Mouse (Mus musculus): ENCODE measurements at regions not wholly inside any gene's neighbourhood (a gene's known extent, or its start where the extent isn't known, plus 50 kb on each side); places are given as distances from the start of the nearest gene placed in this dataset.
A peak's percentile ranks its signal among the peaks of the same experiment; 100 is the strongest.

DNA sequence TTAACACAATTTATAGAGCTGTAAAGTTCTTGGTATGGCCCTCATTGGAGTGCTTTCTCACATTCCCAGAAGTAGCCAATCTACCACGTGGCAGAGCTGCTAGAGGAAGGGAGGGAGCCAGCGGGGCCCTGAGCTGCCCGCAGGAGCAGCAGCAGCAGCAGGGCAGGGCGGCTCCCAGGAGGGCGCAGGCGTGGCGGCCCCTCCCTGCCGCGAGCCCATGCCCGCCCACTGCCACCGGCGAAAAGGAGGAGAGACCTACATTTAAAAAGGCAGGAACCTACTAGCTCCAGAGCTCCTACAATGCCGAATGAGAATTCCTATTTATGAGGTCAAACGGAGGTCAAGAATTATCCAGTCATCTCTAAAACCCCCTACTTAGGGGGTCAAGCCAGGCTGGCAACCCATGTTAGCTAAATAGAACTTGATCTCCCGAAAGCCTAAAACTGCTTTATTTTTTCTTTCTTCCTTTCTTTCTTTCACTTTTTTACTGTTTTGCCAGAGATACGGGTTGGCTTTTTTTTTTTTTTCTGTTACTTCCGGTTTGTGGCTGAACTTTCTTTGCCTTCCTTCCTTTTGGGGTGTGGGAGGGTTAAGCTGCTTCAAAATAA lies 297.9 kb upstream of the Klf3 start:
- Histone ChIP-seq H3K4me2 (ENCODE audit: low read depth, low read length) (peak overlapping the region; percentile 52), H3K9ac (ENCODE audit: low read depth, low read length) (no peak overlapping the region), H3K27me3 (replicated peaks; ENCODE audit: control insufficient read depth, insufficient read depth, low read length) (no peaks in the 10 kb centered on the region), H3K27ac (replicated peaks; ENCODE audit: low read depth, low read length) (peak overlapping the region; percentile 77), H3K36me3 (ENCODE audit: control insufficient read depth, insufficient read depth, low read length) (no peaks in the 10 kb centered on the region), H3K9me3 (ENCODE audit: control insufficient read depth, low read length) (no peaks in the 10 kb centered on the region), H3K4me3 (ENCODE audit: low read depth, low read length) (peak overlapping the region; percentile 27), H3K4me1 (ENCODE audit: control insufficient read depth, insufficient read depth, low read length) (peaks cover 27% of the 10 kb centered on the region)
- under 1% methylated on average over 17 of the region's 17 CpGs for WGBS
- peak; percentile 81 for ATAC-seq (ENCODE audit: low read depth)
- DNase-seq (ENCODE audit: low spot score), result peak; percentile 90

DNA sequence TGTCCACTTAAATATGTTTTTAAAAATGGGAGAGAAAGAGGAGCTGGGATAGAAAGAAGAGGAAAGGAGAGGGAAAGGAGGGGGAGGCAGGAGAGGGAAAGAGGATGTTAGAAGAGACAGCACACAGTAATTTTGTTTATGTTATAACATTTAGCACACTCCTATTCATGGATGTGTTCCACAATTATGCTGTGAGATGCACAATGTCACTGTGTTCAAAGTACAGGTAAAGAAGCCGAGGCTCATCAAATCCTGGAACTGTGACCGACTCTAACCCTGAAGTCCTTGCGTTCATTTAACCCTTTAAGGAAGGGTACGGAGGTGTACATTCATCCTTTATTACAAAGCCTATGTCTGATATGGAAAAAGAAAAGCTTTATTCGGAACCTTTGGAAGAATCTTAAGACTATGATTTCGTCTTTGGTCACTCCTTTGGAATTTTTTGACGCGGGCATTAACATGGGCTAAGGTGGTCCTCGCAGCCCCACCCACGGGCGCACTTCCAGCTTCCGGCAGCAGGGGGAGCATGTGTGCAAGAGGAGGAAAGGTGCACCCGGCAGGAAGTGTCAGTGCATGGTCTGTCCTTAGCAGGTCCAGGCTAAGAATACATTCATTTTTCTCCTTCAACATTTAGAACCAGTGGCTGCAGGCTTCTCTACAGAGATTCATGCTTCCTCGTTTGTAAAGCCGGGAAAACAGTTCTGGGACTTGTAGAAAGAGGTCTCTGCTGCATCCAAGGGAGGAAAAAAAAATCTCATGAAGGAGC lies 297.2 kb upstream of the Klf3 start:
- H3K4me3 ChIP-seq (ENCODE audit: low read depth, low read length), result peak overlapping the region; percentile 27
- peaks cover 21% of the 10 kb centered on the region for H3K4me1 ChIP-seq (ENCODE audit: control insufficient read depth, insufficient read depth, low read length)
- peak; percentile 79 for DNase-seq (ENCODE audit: low spot score)
- WGBS, result 1% methylated on average over 15 of the region's 15 CpGs
- H3K9me3 ChIP-seq (ENCODE audit: control insufficient read depth, low read length), result no peaks in the 10 kb centered on the region
- peak; percentile 56 for ATAC-seq (ENCODE audit: low read depth)
- no peaks in the 10 kb centered on the region for H3K36me3 ChIP-seq (ENCODE audit: control insufficient read depth, insufficient read depth, low read length)
- peak overlapping the region; percentile 52 for H3K4me2 ChIP-seq (ENCODE audit: low read depth, low read length)
- no peak overlapping the region for H3K9ac ChIP-seq (ENCODE audit: low read depth, low read length)
- H3K27me3 ChIP-seq (replicated peaks; ENCODE audit: control insufficient read depth, insufficient read depth, low read length), result no peaks in the 10 kb centered on the region
- peak overlapping the region; percentile 77 for H3K27ac ChIP-seq (replicated peaks; ENCODE audit: low read depth, low read length)

DNA sequence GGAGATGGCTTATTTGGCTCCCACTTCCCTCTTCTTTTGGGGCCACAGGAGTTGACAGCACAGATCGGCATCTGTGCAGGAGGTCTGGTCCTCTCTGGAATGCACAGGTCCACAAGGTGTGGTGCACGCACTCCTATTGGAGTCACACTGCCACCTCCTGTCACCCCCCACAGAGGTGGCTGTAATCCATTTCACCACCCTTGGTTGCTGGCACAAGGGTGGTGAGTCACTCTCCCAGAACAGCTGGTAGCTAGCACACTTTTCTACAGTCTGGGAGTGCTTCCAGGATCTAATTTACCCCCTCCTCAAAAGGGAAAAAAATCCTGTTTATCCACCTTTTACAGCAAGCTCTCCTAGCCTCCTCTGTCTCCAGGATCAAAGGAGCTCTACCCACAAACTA lies 294.6 kb upstream of the Klf3 start:
- no peaks in the 10 kb centered on the region for H3K9me3 ChIP-seq (ENCODE audit: control insufficient read depth, low read length)
- 56% methylated on average over 2 of the region's 2 CpGs for WGBS
- no peaks in the 10 kb centered on the region for H3K27me3 ChIP-seq (replicated peaks; ENCODE audit: control insufficient read depth, insufficient read depth, low read length)
- no peak overlapping the region for H3K27ac ChIP-seq (replicated peaks; ENCODE audit: low read depth, low read length)
- ATAC-seq (ENCODE audit: low read depth) (peak; percentile 44), DNase-seq (ENCODE audit: low spot score) (peak; percentile 75)
- no peak overlapping the region for H3K4me3 ChIP-seq (ENCODE audit: low read depth, low read length)
- H3K9ac ChIP-seq (ENCODE audit: low read depth, low read length), result no peak overlapping the region
- H3K4me1 ChIP-seq (ENCODE audit: control insufficient read depth, insufficient read depth, low read length), result peaks cover 13% of the 10 kb centered on the region
- no peak overlapping the region for H3K4me2 ChIP-seq (ENCODE audit: low read depth, low read length)
- no peaks in the 10 kb centered on the region for H3K36me3 ChIP-seq (ENCODE audit: control insufficient read depth, insufficient read depth, low read length)

DNA sequence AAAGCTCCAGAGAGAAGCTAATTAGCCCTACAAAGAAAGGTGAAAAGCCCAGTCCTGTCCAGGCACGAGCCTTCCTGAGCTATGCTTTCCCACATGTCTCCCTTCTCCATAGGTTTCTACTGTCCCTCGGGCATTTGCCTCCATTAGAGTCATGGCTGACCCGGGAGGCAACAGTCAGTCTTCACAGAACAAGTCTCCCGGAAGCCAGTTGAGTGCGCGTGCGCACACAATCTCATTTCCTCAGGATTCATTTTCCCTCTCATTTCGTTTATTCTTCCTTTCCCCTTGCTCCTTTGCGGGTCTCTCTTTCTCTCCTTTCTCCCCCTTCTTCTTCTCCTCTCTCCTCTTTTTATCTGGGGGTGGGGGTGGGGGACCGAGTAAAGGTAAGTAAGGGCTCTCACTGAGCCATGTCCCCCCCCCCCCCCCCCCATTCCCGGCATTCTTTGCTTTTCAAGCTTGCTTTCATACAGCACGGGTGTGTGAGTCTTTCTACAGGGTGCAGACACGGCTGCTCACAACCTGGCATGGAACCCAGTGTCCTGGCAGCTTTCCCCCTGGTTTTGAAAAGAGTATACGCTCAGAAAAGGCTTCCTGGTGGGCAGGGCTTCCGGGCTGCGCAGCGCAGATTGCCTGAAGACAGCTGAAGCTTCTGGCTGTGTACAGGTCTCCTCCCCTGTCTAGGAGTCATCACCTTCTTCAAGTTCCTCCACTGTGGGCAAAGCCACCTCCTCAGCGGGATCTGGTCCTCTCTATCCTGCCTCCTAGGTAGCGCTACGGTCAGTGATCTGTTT lies 289.8 kb upstream of the Klf3 start:
- H3K36me3 ChIP-seq (ENCODE audit: control insufficient read depth, insufficient read depth, low read length), result no peaks in the 10 kb centered on the region
- WGBS, result 72% methylated on average over 20 of the region's 20 CpGs

DNA sequence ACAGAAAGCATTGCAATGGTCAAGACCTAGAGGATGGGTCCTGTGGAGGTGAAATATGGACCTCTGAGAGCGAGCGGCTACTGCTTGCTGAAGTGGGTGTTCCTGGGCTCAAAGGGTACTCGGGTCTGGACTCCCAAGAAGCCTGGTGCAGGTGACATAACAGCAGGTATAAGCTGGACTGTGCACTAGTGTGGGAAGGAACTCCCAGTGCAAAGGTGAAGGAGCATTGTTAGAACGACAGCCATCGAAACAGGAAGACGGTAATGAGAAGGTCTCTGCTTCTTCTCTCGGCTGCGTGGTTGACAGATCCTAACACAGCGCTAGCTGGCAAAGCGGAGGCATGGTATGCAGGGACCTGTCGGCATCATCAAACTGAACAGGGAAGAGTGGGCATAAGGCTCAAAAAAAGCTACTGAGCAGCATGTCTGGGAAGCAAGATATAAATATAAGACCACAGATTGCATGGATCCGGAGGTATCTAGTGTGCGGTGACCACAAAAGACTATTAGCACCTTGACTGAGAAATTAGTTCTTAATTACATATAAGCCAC lies 287.0 kb upstream of the Klf3 start:
- H3K27ac ChIP-seq (replicated peaks; ENCODE audit: low read depth, low read length), result no peak overlapping the region
- 86% methylated on average over 13 of the region's 13 CpGs for WGBS

More for the DNA sequence above, 289.8 kb upstream of the Klf3 start:
- H3K4me3 ChIP-seq (ENCODE audit: low read depth, low read length), result no peak overlapping the region
- no peaks in the 10 kb centered on the region; the same call in 1 of the 2 replicates for H3K4me1 ChIP-seq (ENCODE audit: control insufficient read depth, insufficient read depth, low read length)
- H3K27ac ChIP-seq (replicated peaks; ENCODE audit: low read depth, low read length), result no peak overlapping the region
- no peak for ATAC-seq (ENCODE audit: low read depth)
- H3K4me2 ChIP-seq (ENCODE audit: low read depth, low read length), result no peak overlapping the region
- H3K9ac ChIP-seq (ENCODE audit: low read depth, low read length), result no peak overlapping the region
- DNase-seq (ENCODE audit: low spot score), result no peak
- no peaks in the 10 kb centered on the region for H3K9me3 ChIP-seq (ENCODE audit: control insufficient read depth, low read length)
- H3K27me3 ChIP-seq (replicated peaks; ENCODE audit: control insufficient read depth, insufficient read depth, low read length), result no peaks in the 10 kb centered on the region

DNA sequence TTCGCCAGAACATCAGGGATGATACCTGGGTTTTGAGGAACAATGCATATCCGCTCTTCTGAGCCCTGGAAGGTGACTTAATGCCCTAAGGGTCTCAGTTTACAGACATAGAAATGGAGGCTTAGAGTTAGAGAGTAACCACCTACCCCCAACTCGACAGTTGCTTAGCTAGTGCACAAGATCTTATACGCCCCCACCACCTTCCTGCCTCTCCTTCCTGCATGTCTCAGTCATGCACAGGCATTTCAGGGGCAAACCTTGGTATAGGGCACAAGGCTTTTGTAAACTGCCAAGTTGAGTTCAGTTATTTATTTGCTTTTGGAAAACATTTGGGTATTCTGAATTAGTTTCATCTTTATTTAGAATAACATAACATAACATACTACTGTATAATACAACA lies 285.9 kb upstream of the Klf3 start:
- Histone ChIP-seq H3K27ac (replicated peaks; ENCODE audit: low read depth, low read length) (no peak overlapping the region), H3K4me3 (ENCODE audit: low read depth, low read length) (no peak overlapping the region), H3K27me3 (replicated peaks; ENCODE audit: control insufficient read depth, insufficient read depth, low read length) (no peaks in the 10 kb centered on the region), H3K9ac (ENCODE audit: low read depth, low read length) (no peak overlapping the region), H3K4me1 (ENCODE audit: control insufficient read depth, insufficient read depth, low read length) (peaks cover 11% of the 10 kb centered on the region), H3K9me3 (ENCODE audit: control insufficient read depth, low read length) (no peaks in the 10 kb centered on the region), H3K4me2 (ENCODE audit: low read depth, low read length) (no peak overlapping the region), H3K36me3 (ENCODE audit: control insufficient read depth, insufficient read depth, low read length) (no peaks in the 10 kb centered on the region)
- ATAC-seq (ENCODE audit: low read depth) (no peak), DNase-seq (ENCODE audit: low spot score) (no peak)
- WGBS, result 82% methylated on average over 4 of the region's 4 CpGs

More for the DNA sequence above, 287.0 kb upstream of the Klf3 start:
- H3K36me3 ChIP-seq (ENCODE audit: control insufficient read depth, insufficient read depth, low read length), result no peaks in the 10 kb centered on the region
- no peaks in the 10 kb centered on the region for H3K27me3 ChIP-seq (replicated peaks; ENCODE audit: control insufficient read depth, insufficient read depth, low read length)
- DNase-seq (ENCODE audit: low spot score) (no peak), ATAC-seq (ENCODE audit: low read depth) (no peak)
- no peak overlapping the region for H3K4me2 ChIP-seq (ENCODE audit: low read depth, low read length)
- no peak overlapping the region for H3K4me3 ChIP-seq (ENCODE audit: low read depth, low read length)
- H3K4me1 ChIP-seq (ENCODE audit: control insufficient read depth, insufficient read depth, low read length), result peaks cover 2% of the 10 kb centered on the region
- no peaks in the 10 kb centered on the region for H3K9me3 ChIP-seq (ENCODE audit: control insufficient read depth, low read length)
- no peak overlapping the region for H3K9ac ChIP-seq (ENCODE audit: low read depth, low read length)

DNA sequence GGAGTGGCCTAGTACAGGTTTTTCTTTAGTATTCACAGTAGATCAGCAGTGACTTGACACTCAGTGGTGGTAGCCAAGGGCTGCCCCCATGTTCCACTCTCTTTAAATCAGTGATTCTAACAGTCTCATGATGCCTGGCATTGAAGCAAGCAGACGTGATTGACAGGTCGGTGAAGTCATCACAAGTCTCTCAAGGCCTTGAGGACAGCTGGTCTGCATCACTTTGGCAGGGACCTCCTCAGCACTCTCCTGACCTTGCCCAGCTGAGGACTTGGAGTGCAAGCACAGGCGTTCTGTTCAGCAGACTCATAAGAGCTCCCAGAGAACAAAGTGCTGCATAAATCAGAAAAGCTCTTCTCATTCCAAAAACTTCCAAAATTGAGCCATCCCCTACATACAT lies 285.4 kb upstream of the Klf3 start:
- no peak overlapping the region for H3K4me3 ChIP-seq (ENCODE audit: low read depth, low read length)
- no peaks in the 10 kb centered on the region for H3K27me3 ChIP-seq (replicated peaks; ENCODE audit: control insufficient read depth, insufficient read depth, low read length)
- H3K4me1 ChIP-seq (ENCODE audit: control insufficient read depth, insufficient read depth, low read length), result peaks cover 11% of the 10 kb centered on the region
- 43% methylated on average over 3 of the region's 3 CpGs for WGBS
- no peak for ATAC-seq (ENCODE audit: low read depth)
- DNase-seq (ENCODE audit: low spot score), result peak; percentile 21
- no peaks in the 10 kb centered on the region for H3K36me3 ChIP-seq (ENCODE audit: control insufficient read depth, insufficient read depth, low read length)
- no peak overlapping the region for H3K27ac ChIP-seq (replicated peaks; ENCODE audit: low read depth, low read length)
- H3K9ac ChIP-seq (ENCODE audit: low read depth, low read length), result no peak overlapping the region
- H3K9me3 ChIP-seq (ENCODE audit: control insufficient read depth, low read length), result no peaks in the 10 kb centered on the region
- no peak overlapping the region for H3K4me2 ChIP-seq (ENCODE audit: low read depth, low read length)

DNA sequence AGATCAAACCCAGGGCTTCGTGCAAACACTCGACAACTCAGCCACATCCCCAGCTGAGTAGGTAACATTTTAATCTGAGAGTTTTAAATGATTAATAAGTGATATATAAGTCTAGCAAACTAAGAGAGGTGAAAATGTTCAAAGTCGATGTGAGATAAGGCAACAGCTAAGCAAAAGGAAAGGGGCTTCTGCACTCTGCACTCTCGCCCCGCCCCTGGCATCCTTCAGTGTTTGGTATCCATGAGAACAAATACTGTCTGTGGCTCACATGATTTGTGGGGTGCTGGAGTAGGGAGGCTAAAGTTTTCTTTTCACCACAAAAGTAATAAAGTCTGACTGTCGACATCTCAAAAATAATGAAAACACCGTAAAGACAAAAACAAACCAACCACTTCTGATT lies 284.2 kb upstream of the Klf3 start:
- H3K27ac ChIP-seq (replicated peaks; ENCODE audit: low read depth, low read length), result no peak overlapping the region
- no peak overlapping the region for H3K4me2 ChIP-seq (ENCODE audit: low read depth, low read length)
- H3K36me3 ChIP-seq (ENCODE audit: control insufficient read depth, insufficient read depth, low read length), result no peaks in the 10 kb centered on the region
- 0 out of 2 replicates have a peak, but pooled peaks cover 2% of the 10 kb centered on the region for H3K9me3 ChIP-seq (ENCODE audit: control insufficient read depth, low read length)
- no peak overlapping the region for H3K4me3 ChIP-seq (ENCODE audit: low read depth, low read length)
- no peak for ATAC-seq (ENCODE audit: low read depth)
- DNase-seq (ENCODE audit: low spot score), result no peak
- peaks cover 11% of the 10 kb centered on the region for H3K4me1 ChIP-seq (ENCODE audit: control insufficient read depth, insufficient read depth, low read length)
- WGBS, result 81% methylated on average over 7 of the region's 7 CpGs
- H3K27me3 ChIP-seq (replicated peaks; ENCODE audit: control insufficient read depth, insufficient read depth, low read length), result no peaks in the 10 kb centered on the region
- no peak overlapping the region for H3K9ac ChIP-seq (ENCODE audit: low read depth, low read length)
